Mouse (Mus musculus): Measurements from ENCODE around the gene Traf6. TPM values are rescaled to one million over a fixed set of nuclear protein-coding genes. Genes with fewer than 3 reads are reported as not detected.
A peak's percentile ranks its signal among the peaks of the same experiment; 100 is the strongest.

Gene Traf6
- polyA plus RNA-seq, 1 experiment from 2014 or later, result 13.3 TPM

DNA sequence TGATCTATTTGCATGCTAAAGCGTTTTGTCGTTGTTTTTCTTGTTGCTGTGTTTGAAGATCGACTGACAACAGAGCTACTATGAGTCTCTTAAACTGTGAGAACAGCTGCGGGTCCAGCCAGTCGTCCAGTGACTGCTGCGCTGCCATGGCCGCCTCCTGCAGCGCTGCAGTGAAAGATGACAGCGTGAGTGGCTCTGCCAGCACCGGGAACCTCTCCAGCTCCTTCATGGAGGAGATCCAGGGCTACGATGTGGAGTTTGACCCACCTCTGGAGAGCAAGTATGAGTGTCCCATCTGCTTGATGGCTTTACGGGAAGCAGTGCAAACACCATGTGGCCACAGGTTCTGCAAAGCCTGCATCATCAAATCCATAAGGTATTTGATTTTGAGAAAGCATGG is 6.2 kb downstream of the Traf6 start:
- Histone ChIP-seq H3K9me3 (ENCODE audit: control insufficient read depth, low read length) (no peaks in the 10 kb centered on the region), H3K36me3 (ENCODE audit: control insufficient read depth, insufficient read depth, low read length) (peaks cover 41% of the 10 kb centered on the region), H3K27ac (replicated peaks; ENCODE audit: low read depth, low read length) (no peak overlapping the region), H3K4me2 (ENCODE audit: low read depth, low read length) (no peak overlapping the region), H3K9ac (ENCODE audit: low read depth, low read length) (no peak overlapping the region), H3K4me3 (ENCODE audit: low read depth, low read length) (no peak overlapping the region), H3K4me1 (ENCODE audit: control insufficient read depth, insufficient read depth, low read length) (peaks cover 2% of the 10 kb centered on the region; the same call in 1 of the 2 replicates), H3K27me3 (replicated peaks; ENCODE audit: control insufficient read depth, insufficient read depth, low read length) (no peaks in the 10 kb centered on the region)
- no peak for ATAC-seq (ENCODE audit: low read depth)
- WGBS, result 92% methylated on average over 12 of the region's 12 CpGs
- DNase-seq (ENCODE audit: low spot score), result no peak

GRCm38 (mm10) chr2:101688011-101688410 is 9.8 kb downstream of the Traf6 start:
- ATAC-seq (ENCODE audit: low read depth), result no peak
- DNase-seq (ENCODE audit: low spot score), result no peak
- H3K9ac ChIP-seq (ENCODE audit: low read depth, low read length), result no peak overlapping the region
- no peak overlapping the region for H3K4me3 ChIP-seq (ENCODE audit: low read depth, low read length)
- H3K36me3 ChIP-seq (ENCODE audit: control insufficient read depth, insufficient read depth, low read length), result peaks cover 72% of the 10 kb centered on the region
- H3K27ac ChIP-seq (replicated peaks; ENCODE audit: low read depth, low read length), result no peak overlapping the region
- no peak overlapping the region for H3K4me2 ChIP-seq (ENCODE audit: low read depth, low read length)
- no peaks in the 10 kb centered on the region for H3K9me3 ChIP-seq (ENCODE audit: control insufficient read depth, low read length)
- H3K4me1 ChIP-seq (ENCODE audit: control insufficient read depth, insufficient read depth, low read length), result no peaks in the 10 kb centered on the region
- H3K27me3 ChIP-seq (replicated peaks; ENCODE audit: control insufficient read depth, insufficient read depth, low read length), result no peaks in the 10 kb centered on the region
- 86% methylated on average over 5 of the region's 5 CpGs for WGBS

- Histone ChIP-seq H3K9ac (ENCODE audit: low read depth, low read length) (no peak overlapping the region), H3K27me3 (replicated peaks; ENCODE audit: control insufficient read depth, insufficient read depth, low read length) (no peaks in the 10 kb centered on the region), H3K9me3 (ENCODE audit: control insufficient read depth, low read length) (no peaks in the 10 kb centered on the region), H3K27ac (replicated peaks; ENCODE audit: low read depth, low read length) (no peak overlapping the region), H3K36me3 (ENCODE audit: control insufficient read depth, insufficient read depth, low read length) (peaks cover 74% of the 10 kb centered on the region), H3K4me2 (ENCODE audit: low read depth, low read length) (no peak overlapping the region), H3K4me3 (ENCODE audit: low read depth, low read length) (no peak overlapping the region), H3K4me1 (ENCODE audit: control insufficient read depth, insufficient read depth, low read length) (no peaks in the 10 kb centered on the region)
- no peak for ATAC-seq (ENCODE audit: low read depth)
- DNase-seq (ENCODE audit: low spot score), result peak; percentile 14
- WGBS, result 91% methylated on average over 9 of the region's 9 CpGs
Measured at GRCm38 (mm10) chr2:101690252-101690827, 12.1 kb downstream of the Traf6 start.

GRCm38 (mm10) chr2:101693043-101693442 is 14.8 kb downstream of the Traf6 start:
- DNase-seq (ENCODE audit: low spot score), result no peak
- H3K9me3 ChIP-seq (ENCODE audit: control insufficient read depth, low read length), result no peaks in the 10 kb centered on the region
- no peak overlapping the region for H3K4me3 ChIP-seq (ENCODE audit: low read depth, low read length)
- peaks cover 77% of the 10 kb centered on the region for H3K36me3 ChIP-seq (ENCODE audit: control insufficient read depth, insufficient read depth, low read length)
- H3K27ac ChIP-seq (replicated peaks; ENCODE audit: low read depth, low read length), result no peak overlapping the region
- no peak overlapping the region for H3K4me2 ChIP-seq (ENCODE audit: low read depth, low read length)
- no peaks in the 10 kb centered on the region for H3K4me1 ChIP-seq (ENCODE audit: control insufficient read depth, insufficient read depth, low read length)
- no peak for ATAC-seq (ENCODE audit: low read depth)
- no peaks in the 10 kb centered on the region for H3K27me3 ChIP-seq (replicated peaks; ENCODE audit: control insufficient read depth, insufficient read depth, low read length)
- H3K9ac ChIP-seq (ENCODE audit: low read depth, low read length), result no peak overlapping the region
- 72% methylated on average over 4 of the region's 4 CpGs for WGBS

DNA sequence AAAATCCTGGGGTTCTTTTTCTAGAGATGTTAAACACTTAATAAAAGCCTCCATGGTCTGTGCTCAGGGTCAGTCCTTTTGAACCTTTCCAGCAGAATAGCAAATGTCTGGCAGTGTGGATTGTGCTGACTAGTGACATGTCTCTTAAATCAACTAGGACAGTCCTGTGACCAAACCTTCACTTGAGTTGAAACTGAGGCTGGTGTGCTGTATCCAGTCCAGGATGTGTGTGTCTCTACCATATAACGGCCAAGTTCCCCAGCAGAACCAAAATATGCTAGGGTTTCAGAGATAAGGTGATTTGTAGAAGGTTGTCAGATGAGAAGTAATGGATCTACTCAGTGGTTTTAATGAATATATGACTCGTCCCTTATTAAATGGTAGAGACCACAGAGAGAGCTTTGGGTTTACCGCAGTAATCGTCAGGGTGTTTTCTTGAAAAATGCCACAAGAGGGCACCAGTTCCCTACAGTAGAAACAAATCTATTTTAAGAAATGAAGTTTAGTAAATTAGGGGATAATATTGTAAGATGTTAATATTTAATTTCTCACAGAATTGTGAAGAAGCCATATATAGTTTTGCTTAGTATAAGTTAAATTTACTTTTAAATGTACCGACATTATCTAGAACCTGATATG is 15.5 kb downstream of the Traf6 start:
- Histone ChIP-seq H3K36me3 (ENCODE audit: control insufficient read depth, insufficient read depth, low read length) (peaks cover 78% of the 10 kb centered on the region), H3K4me2 (ENCODE audit: low read depth, low read length) (no peak overlapping the region), H3K27ac (replicated peaks; ENCODE audit: low read depth, low read length) (no peak overlapping the region), H3K9me3 (ENCODE audit: control insufficient read depth, low read length) (no peaks in the 10 kb centered on the region), H3K27me3 (replicated peaks; ENCODE audit: control insufficient read depth, insufficient read depth, low read length) (no peaks in the 10 kb centered on the region), H3K9ac (ENCODE audit: low read depth, low read length) (no peak overlapping the region), H3K4me1 (ENCODE audit: control insufficient read depth, insufficient read depth, low read length) (no peaks in the 10 kb centered on the region), H3K4me3 (ENCODE audit: low read depth, low read length) (no peak overlapping the region)
- ATAC-seq (ENCODE audit: low read depth) (no peak), DNase-seq (ENCODE audit: low spot score) (peak; percentile 20)
- 56% methylated on average over 5 of the region's 5 CpGs for WGBS

GRCm38 (mm10) chr2:101695584-101695983 is 17.4 kb downstream of the Traf6 start:
- 83% methylated on average over 7 of the region's 7 CpGs for WGBS
- Histone ChIP-seq H3K4me3 (ENCODE audit: low read depth, low read length) (no peak overlapping the region), H3K27ac (replicated peaks; ENCODE audit: low read depth, low read length) (no peak overlapping the region), H3K4me1 (ENCODE audit: control insufficient read depth, insufficient read depth, low read length) (no peaks in the 10 kb centered on the region), H3K27me3 (replicated peaks; ENCODE audit: control insufficient read depth, insufficient read depth, low read length) (no peaks in the 10 kb centered on the region), H3K36me3 (ENCODE audit: control insufficient read depth, insufficient read depth, low read length) (peaks cover 75% of the 10 kb centered on the region), H3K9ac (ENCODE audit: low read depth, low read length) (no peak overlapping the region), H3K9me3 (ENCODE audit: control insufficient read depth, low read length) (no peaks in the 10 kb centered on the region), H3K4me2 (ENCODE audit: low read depth, low read length) (no peak overlapping the region)
- ATAC-seq (ENCODE audit: low read depth) (no peak), DNase-seq (ENCODE audit: low spot score) (no peak)

- peaks cover 48% of the 10 kb centered on the region for H3K36me3 ChIP-seq (ENCODE audit: control insufficient read depth, insufficient read depth, low read length)
- no peak overlapping the region for H3K4me2 ChIP-seq (ENCODE audit: low read depth, low read length)
- H3K27ac ChIP-seq (replicated peaks; ENCODE audit: low read depth, low read length), result no peak overlapping the region
- no peak for ATAC-seq (ENCODE audit: low read depth)
- 80% methylated on average over 4 of the region's 4 CpGs for WGBS
- H3K4me3 ChIP-seq (ENCODE audit: low read depth, low read length), result no peak overlapping the region
- H3K9me3 ChIP-seq (ENCODE audit: control insufficient read depth, low read length), result no peaks in the 10 kb centered on the region
- H3K27me3 ChIP-seq (replicated peaks; ENCODE audit: control insufficient read depth, insufficient read depth, low read length), result no peaks in the 10 kb centered on the region
- no peaks in the 10 kb centered on the region for H3K4me1 ChIP-seq (ENCODE audit: control insufficient read depth, insufficient read depth, low read length)
- no peak for DNase-seq (ENCODE audit: low spot score)
- H3K9ac ChIP-seq (ENCODE audit: low read depth, low read length), result no peak overlapping the region
Measured at GRCm38 (mm10) chr2:101699284-101699683, 21.1 kb downstream of the Traf6 start.

- no peak overlapping the region for H3K4me3 ChIP-seq (ENCODE audit: low read depth, low read length)
- H3K9me3 ChIP-seq (ENCODE audit: control insufficient read depth, low read length), result no peaks in the 10 kb centered on the region
- no peaks in the 10 kb centered on the region for H3K4me1 ChIP-seq (ENCODE audit: control insufficient read depth, insufficient read depth, low read length)
- H3K4me2 ChIP-seq (ENCODE audit: low read depth, low read length), result no peak overlapping the region
- DNase-seq (ENCODE audit: low spot score) (peak; percentile 30), ATAC-seq (ENCODE audit: low read depth) (no peak)
- no peak overlapping the region for H3K9ac ChIP-seq (ENCODE audit: low read depth, low read length)
- H3K27ac ChIP-seq (replicated peaks; ENCODE audit: low read depth, low read length), result no peak overlapping the region
- WGBS, result 35% methylated on average over 5 of the region's 5 CpGs
- H3K27me3 ChIP-seq (replicated peaks; ENCODE audit: control insufficient read depth, insufficient read depth, low read length), result no peaks in the 10 kb centered on the region
- no peaks in the 10 kb centered on the region for H3K36me3 ChIP-seq (ENCODE audit: control insufficient read depth, insufficient read depth, low read length)
Measured at GRCm38 (mm10) chr2:101705941-101706485, 27.8 kb downstream of the Traf6 start.

GRCm38 (mm10) chr2:101711608-101712007 is 33.4 kb downstream of the Traf6 start:
- no peaks in the 10 kb centered on the region for H3K9me3 ChIP-seq (ENCODE audit: control insufficient read depth, low read length)
- WGBS, result 75% methylated on average over 3 of the region's 3 CpGs

More at GRCm38 (mm10) chr2:101711608-101712007, 33.4 kb downstream of the Traf6 start:
- no peak for DNase-seq (ENCODE audit: low spot score)
- 0 out of 2 replicates have a peak, but pooled peaks have one; percentile 12 for ATAC-seq (ENCODE audit: low read depth)
- H3K9ac ChIP-seq (ENCODE audit: low read depth, low read length), result no peak overlapping the region
- no peak overlapping the region for H3K27ac ChIP-seq (replicated peaks; ENCODE audit: low read depth, low read length)
- H3K36me3 ChIP-seq (ENCODE audit: control insufficient read depth, insufficient read depth, low read length), result 0 out of 2 replicates have a peak, but pooled peaks cover 4% of the 10 kb centered on the region
- no peaks in the 10 kb centered on the region for H3K27me3 ChIP-seq (replicated peaks; ENCODE audit: control insufficient read depth, insufficient read depth, low read length)
- no peak overlapping the region for H3K4me3 ChIP-seq (ENCODE audit: low read depth, low read length)
- no peaks in the 10 kb centered on the region for H3K4me1 ChIP-seq (ENCODE audit: control insufficient read depth, insufficient read depth, low read length)
- H3K4me2 ChIP-seq (ENCODE audit: low read depth, low read length), result no peak overlapping the region

All from embryonic facial prominence, embryonic 14.5 days (tissue).